Mouse (Mus musculus) kidney, adult 11 months (tissue): Measurements from ENCODE around the gene C1qtnf2.

Experiments
- DNase-seq: peaks from one replicate; pipeline ENCODE4 v3.0.0; 2022

The C1qtnf2 gene

GRCm38 (mm10) chr11:43474225-43474774 lies at the start of gene C1qtnf2:
Gene C1qtnf2, plus strand, starts transcription at chr11:43474276.
- DNase-seq: no peak

- DNase-seq: no peak
These were observed 49.7 kb upstream of the C1qtnf2 start for GRCm38 (mm10) chr11:43424386-43424785.

DNA sequence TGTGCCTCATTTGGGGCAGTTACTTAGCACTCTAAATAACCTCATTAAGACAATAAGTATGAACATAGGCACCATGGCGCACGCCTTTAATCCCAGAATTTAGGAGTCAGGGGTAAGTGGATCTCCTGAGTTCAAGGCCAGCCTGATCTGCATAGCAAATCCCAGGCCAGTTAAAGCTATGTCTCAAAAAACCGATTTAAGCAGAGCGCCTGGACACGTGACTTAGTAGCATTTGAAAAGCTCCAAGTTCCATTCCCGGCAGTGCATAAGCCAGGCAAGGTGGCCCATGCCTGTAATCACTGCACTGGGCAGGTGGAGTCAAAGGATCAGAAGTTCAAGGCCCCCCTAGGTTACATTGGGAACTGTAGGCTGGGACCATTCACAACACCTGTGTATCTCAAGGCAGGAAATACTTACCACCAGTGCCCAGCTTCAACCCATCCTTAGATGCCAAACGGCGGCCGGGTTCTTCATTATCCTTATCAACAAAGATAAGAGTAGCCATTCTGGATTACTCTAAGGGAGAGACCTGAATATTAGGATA lies 48.8 kb upstream of the C1qtnf2 start:
- no peak for DNase-seq

GRCm38 (mm10) chr11:43425824-43426413 lies 48.2 kb upstream of the C1qtnf2 start, which contains the start of gene Pttg1:
Gene Pttg1, minus strand, starts transcription at chr11:43426251.
- peak; percentile 84 for DNase-seq

- peak; percentile 26 for DNase-seq
These were observed 47.6 kb upstream of the C1qtnf2 start for GRCm38 (mm10) chr11:43426414-43426884.

DNA sequence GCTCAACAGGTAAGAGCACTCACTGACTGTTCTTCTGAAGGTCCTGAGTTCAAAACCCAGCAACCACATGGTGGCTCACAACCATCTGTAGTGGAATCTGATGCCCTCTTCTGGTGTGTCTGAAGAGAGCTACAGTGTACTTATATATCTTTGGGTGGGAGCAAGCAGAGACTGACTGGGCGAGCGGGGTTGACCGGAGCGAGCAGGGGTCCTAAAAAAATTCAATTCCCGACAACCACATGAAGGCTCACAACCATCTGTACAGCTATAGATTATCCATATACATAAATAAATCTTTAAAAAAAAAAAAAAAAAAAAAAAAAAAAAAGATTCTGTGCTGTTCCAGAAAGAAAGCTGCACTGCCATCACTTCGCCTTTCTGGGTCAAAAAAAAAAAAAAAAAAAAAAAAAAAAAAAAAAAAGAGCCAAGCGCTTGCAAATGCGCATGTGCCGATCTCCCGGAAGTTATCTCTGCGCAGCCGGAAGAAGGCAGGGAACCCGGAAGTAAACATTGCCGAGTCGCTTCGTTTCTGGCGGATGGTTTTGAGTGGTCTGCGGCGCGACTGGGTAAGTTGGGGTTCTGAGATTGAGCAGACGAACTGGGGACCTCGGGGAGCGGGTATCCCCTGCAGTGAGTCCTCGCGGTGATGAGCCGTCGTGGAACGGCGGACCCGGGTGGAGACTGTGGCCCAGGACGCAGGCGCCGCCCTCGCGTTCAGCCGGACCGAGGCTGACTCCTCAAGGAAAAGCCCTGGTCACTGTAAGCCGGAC lies 40.6 kb upstream of the C1qtnf2 start, which contains the start of gene Slu7:
TSS of gene Slu7 (plus strand) at position 491 of the 770 bp plus-strand sequence.
- DNase-seq: peak; percentile 56

- no peak for DNase-seq
These were observed 40.1 kb upstream of the C1qtnf2 start for GRCm38 (mm10) chr11:43434024-43434407.

DNA sequence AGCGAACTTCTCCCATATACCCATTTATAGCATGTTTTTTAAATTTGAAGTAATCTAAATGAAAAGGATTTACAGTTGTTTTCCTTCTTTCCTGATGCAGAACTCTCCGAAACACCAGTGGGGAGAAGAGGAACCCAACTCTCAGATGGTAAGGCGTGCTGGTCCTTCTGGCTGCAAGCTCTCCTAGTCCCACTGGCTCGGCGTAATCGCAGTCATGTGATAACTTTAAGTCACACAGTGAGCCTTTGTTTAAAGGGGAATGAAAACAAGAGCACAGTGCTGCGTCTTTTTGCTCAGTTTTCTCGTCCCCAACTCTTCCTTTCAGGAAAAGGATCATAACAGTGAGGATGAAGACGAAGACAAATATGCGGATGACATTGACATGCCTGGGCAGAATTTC lies 33.0 kb upstream of the C1qtnf2 start:
- no peak for DNase-seq

GRCm38 (mm10) chr11:43443183-43443582 lies 30.9 kb upstream of the C1qtnf2 start:
- DNase-seq: no peak

DNA sequence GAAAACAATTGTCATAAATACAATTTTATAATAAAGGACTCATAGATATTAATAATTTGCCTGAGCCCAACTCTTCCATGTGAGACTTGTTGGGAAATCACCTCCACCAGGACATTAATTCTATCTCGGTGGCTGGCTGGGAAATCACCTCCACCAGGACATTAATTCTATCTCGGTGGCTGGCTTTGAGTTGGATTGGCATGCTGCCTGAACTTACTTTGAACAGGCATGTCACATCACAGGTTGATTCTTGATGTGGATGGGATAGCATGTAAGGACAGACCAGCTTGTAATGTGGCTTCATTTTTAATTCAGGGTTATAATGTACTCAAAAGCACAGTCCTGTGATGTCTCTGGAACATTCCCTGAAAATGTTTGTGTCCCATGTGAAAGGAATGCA lies 24.2 kb upstream of the C1qtnf2 start:
- no peak for DNase-seq

- no peak for DNase-seq
These were observed 22.8 kb upstream of the C1qtnf2 start for GRCm38 (mm10) chr11:43451322-43451721.

DNA sequence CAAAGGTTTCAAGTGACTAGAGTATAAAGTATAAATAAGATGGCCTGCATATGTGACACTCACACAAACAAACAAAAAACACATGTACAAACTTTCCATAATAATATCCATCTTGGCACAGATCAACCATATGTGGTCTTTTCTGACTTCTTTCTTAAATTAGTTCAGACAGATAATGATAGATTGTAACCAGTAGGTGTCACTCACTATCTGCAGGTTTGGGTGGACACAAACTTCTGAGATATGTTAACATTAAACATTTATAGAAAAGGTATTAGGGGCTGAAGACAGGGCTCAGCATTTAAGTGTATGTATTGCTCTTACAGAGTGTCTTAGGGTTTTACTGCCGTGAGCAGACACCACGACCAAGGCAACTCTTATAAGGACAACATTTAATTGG lies 21.8 kb upstream of the C1qtnf2 start:
- DNase-seq: no peak

GRCm38 (mm10) chr11:43463204-43463603 lies 10.9 kb upstream of the C1qtnf2 start:
- no peak for DNase-seq

DNA sequence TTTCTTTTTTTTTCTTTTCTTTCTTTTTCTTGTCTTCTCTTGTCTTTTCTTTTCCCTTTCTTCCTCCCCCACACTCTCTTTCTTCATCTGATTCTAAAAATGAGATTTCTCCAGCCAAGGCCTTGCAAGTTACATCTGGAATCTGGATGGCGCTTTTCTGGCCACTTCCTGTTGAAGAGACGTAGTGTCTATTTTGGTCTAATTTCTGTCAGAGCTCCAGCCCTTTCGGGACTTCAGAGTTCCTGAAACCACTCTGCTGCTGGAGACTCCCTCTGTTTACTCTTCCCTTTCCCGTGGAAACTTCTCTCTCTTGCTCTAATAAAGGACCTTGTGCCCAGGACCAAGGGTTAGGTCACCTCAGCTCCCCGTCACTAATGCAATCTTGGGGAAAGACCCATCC lies 4.0 kb upstream of the C1qtnf2 start:
- DNase-seq: no peak

GRCm38 (mm10) chr11:43470881-43471820 lies 2.9 kb upstream of the C1qtnf2 start:
- DNase-seq: no peak

DNA sequence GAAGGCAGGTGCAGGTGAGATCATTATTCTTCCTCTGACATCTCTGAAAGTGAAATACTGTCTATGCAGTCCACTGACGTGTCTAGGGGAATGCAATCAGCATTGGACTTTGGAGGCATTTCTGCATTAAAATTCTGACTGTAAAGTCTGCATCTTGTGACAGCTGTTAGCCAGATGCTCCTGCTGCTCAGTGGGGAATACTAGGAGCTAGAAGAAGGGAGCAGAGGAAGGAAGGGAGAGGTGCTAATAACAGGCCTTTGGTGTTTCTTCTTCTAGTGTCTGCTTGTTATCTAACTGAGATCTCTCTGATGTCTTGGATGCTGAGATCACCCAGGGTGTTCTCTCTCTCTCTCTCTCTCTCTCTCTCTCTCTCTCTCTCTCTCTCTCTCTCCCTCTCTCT lies 961 bp upstream of the C1qtnf2 start:
- no peak for DNase-seq

- DNase-seq: no peak
These were observed 346 bp upstream of the C1qtnf2 start for GRCm38 (mm10) chr11:43473635-43474224.

DNA sequence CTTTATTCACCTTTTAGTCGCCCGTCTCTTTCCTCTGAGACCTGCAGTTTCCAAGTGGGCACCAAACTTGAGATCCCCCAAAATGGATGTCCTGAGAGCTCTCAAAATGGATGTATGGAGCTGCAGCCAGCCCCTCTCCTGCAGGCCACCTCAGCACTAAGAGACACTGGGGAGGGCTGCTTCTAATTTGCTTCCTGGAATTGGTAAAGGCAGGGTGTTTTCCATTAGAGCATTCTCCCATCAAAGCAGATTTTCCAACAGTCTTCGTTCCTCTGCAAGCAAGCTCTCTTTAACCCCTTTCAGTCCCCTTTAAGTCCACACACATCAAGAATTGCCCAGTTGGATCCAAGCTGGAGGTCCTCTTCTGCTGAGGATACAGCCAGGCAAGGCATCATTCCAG lies 5.3 kb downstream of the C1qtnf2 start:
- DNase-seq: no peak

DNA sequence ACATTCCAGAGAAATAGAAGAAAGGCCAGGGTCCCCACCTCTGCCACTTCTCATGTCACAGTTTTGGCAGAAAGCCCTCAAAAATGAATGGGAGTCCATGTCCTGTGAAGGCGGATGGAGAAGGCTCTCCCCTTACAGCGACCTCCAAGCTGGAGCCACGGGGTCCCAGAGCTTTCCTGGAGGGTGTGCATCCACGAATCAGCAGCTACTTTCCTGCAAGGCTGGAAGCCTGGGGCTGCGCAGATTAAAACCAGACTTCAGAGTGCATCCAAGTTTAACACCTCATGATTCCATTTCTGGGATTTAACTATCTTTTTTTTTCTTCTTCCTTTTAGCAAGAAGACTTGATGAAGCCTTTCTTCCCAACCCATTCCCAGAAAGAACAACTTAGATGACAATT lies 6.5 kb downstream of the C1qtnf2 start:
- DNase-seq: no peak

DNA sequence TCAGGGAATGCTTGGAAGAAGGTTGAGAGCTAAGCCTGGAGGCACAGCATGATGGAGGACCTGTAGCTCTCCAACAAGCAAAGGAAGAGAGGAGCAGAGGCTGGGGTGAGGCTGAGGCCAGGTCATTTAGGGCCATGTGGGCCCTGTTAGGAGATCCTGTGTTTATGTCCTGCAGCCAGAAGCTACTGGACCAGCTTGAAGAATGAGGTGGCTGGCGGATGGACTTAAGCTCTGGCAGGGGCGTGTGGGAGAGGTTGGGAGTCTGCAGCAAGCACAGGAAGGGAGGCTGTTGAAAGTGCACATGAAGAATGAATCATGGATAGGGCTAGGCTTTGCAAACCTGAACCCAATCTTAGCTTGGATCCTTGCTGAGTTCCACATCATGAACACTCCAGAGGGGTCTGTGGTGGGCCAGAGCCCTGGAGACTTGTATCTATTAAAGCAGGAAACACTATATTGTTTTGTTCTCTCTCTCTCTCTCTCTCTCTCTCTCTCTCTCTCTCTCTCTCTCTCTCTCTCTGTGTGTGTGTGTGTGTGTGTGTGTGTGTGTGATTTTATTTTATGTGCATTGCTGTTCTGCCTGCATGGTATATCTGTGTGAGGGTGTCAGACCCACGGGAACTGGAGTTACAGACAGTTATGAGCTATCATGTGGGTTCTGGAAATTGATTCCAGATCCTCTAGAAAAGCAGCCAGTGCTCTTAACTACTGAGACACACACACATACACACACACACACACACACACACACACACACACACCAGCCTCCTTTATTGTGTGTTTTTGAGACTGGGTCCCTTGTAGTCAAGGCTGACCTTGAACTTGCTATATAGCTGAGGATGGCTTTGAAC lies 7.8 kb downstream of the C1qtnf2 start:
- DNase-seq: no peak

DNA sequence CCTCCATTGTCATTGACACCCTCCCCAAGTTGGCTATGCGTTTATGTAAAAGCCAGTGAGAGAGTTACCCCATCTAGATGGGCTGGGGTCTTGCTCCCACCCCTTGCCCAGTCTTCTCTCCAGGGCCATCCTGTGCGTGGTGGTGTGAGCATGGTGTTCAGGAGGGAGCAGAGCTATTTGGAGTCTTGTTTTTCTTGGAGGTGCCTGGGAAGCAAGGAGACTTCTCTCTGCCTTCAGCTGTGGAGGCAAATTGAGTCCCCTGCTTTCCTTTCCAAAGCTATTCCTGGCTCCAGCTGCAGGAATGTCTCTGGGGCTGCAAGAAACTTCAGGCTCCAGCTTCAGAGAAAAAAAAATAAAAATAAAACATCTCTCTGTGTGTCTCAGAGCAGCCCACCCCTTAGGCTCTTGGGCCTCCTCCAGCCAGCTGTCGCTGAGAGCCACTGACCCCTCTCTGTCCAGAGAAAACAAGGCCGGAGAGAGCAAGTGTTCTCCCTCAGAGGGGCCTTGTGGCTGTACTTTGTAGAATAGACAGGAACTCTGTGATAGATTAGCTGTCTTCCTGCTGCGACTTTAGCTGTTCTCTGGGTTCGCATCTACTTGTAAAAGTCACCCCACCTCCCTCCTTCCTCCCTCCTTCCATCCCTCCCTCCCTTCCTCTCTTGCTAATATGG lies 9.2 kb downstream of the C1qtnf2 start:
- DNase-seq: peak; percentile 47
